Mouse (Mus musculus): ENCODE results near the gene Ddi2. TPM values are rescaled to one million over a fixed set of nuclear protein-coding genes. Genes with fewer than 3 reads are reported as not detected.

Gene Ddi2
- 10 to 100 TPM; 40.4 to 41.3 TPM for total RNA-seq (2023)

DNA sequence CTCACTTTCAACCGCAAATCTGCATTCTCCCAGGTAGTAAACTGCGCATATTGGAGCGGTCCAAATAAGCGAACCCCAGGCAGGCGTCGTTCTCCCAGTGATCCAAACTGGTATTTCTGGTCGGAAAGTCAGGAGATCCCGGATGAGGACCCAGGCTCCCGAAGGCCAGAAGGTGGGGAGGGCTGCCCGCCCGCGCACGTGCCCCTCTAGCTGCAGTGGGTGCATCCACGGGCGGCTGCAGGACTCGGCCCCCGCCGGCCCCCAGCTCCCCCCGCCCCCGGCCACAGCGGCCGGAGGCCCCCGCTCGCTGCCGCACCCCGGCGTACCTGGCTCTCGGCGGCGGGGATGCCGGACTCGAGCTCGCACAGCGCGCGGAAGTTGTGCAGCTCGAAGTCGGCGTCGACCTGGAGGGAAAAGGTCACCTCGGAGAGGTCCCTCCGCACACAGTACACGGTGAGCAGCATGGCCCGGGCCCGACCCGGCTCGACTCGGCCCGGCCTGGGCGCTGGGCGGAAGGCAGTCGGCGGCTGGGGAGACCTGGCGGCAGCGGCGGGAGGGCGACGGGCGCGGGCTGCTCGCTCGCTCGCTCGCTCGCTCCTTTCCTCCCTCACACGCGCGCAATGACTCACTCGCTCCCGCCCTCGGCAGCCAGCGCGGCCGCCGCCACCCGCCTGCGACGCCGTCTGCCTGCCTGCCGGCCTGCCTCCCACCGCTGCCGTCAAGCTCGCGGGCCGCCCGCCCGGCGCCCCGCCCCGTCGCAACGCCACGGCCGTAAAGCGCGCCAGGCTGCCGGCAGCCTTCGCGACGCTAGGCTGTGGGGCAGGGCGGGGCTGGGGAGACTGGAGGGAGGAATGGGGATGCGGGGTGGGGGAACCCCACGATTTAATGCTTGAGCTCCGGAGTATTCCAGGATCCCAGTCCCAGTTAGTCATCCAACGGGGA lies at the start of gene Ddi2:
Ddi2 (minus strand) TSS at position 689 of the 942 bp plus-strand sequence.

DNA sequence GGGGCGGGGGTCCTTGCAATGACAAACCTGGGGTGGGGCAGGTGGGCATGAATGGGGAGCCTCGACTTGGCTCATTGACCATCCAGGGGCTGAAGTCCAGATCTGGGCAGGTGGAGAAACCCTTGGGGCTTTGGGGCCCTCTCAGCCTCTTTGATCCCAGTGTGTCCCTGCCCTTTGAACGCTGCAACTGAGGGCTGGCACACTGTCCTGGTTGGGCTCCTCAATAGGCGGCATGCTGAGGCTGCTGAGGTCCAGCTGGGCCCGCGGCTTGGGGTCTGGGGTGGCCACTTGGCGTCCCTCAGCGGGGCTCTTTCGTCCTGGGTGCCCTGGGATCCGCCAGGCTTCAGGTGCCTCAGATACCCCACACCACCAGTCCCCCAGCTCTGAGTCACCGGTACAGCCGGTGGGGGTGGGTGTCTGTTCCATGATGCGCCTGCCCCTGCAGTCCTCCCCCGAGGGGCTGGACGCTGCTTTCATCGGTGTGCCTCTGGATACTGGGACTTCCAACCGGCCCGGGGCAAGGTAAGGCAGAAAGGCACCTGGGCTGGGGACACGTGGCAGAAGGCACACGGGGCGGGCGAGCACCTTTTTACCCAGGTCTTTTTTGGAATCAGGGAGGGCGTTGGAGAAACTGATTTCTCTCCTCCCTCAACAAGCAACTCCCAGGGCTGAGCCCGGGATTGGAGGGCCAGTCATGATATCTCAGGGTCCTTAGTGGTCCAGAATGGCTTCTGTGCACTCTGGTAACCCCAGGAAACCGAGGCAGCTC lies 23.5 kb upstream of the Ddi2 start, which contains the start of gene Agmat:
Agmat (plus strand) TSS at position 95 of the 769 bp plus-strand sequence.

DNA sequence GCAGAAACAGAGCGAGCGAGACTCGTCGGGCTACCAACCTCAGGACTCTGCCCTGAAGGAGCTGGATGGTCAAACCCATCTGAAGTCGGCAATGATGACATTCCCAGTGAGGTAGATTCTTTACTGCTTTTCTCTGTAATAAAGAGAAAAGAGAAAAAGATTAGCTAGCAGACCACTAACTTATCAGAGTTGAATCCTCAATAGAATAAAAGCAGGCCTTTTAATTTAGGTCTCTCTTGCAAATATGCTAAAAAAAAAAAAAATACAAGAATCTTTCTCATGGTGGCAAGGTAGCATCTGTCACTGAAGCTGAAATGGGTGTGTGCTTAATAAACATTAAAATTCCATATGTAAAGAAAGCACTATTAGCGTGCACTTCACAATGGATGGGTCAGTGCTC lies 37.7 kb downstream of the Ddi2 start, which contains the start of gene Rsc1a1:
Rsc1a1 (minus strand) TSS at position 101 of the 400 bp plus-strand sequence.

DNA sequence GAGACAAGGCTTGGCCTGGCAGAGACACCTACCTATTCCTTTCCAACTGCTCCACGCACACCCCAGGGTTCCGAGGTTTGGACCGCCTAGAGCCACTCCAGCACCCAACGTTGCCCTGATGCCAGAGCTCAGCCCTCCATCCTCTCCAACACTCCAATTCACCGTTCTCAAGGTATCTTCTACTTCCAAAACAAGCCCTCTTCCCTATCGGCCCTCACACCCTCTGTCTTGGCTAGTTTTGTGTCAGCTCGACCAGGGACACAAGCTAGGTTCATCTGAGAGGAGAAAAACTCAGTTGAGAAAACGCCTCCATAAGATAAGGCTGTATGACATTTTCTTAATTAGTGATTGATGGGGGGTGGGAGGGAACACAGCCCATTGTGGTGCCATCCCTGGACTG lies 58.4 kb downstream of the Ddi2 start, which contains the start of gene Plekhm2:
Plekhm2 (minus strand) TSS at position 101 of the 400 bp plus-strand sequence.

Other genes starting within 250 kb of the Ddi2 start
- gene Spen, start 184.8 kb downstream of the Ddi2 start, total RNA-seq (2023) = 10 to 100 TPM; 65.3 to 77.7 TPM
- not detected for gene Fblim1, start 117.3 kb downstream of the Ddi2 start, total RNA-seq (2023)
- under 1 TPM; 0.24 to 0.44 TPM for gene Tmem82, start 104.8 kb downstream of the Ddi2 start, total RNA-seq (2023)
- not detected for gene Slc25a34, start 99.6 kb downstream of the Ddi2 start, total RNA-seq (2023)
- gene Plekhm2, start 58.5 kb downstream of the Ddi2 start, total RNA-seq (2023) = 10 to 100 TPM; 29.4 to 42.0 TPM
- 1 to 10 TPM in 1 of 2 experiments, under 1 TPM in 1; 0.95 to 4.5 TPM for gene Rsc1a1, start 37.8 kb downstream of the Ddi2 start, total RNA-seq (2023)
- not detected for gene Agmat, start 23.3 kb upstream of the Ddi2 start, total RNA-seq (2023)
- gene Dnajc16, start 67.5 kb upstream of the Ddi2 start, total RNA-seq (2023) = 10 to 100 TPM; 12.2 to 12.7 TPM
- gene Casp9, start 70.2 kb upstream of the Ddi2 start, total RNA-seq (2023) = 10 to 100 TPM; 12.4 to 12.9 TPM
- gene Cela2a, start 102.7 kb upstream of the Ddi2 start, total RNA-seq (2023) = not detected
- not detected for gene Ctrc, start 122.9 kb upstream of the Ddi2 start, total RNA-seq (2023)
- gene Efhd2, start 151.5 kb upstream of the Ddi2 start, total RNA-seq (2023) = 10 to 100 TPM; 47.7 to 59.3 TPM